Mouse (Mus musculus) adrenal gland, postnatal 36 days (tissue): ENCODE measurements at regions not wholly inside any gene's neighbourhood (a gene's known extent, or its start where the extent isn't known, plus 50 kb on each side); places are given as distances from the start of the nearest gene placed in this dataset.

Source experiments
- DNase-seq, 2 experiments: peaks; one replicate each; pipeline ENCODE4 v3.0.0; 2021; ENCODE audit warnings: mixed read lengths in 1 of 2

GRCm38 (mm10) chr8:29460119-29460518 is 2012.6 kb downstream of the Poteg start:
- peak; percentile 12 to 37 for DNase-seq

GRCm38 (mm10) chr8:29492931-29493330 is 2045.5 kb downstream of the Poteg start:
- no peak for DNase-seq

GRCm38 (mm10) chr8:29527327-29527726 is 2079.9 kb downstream of the Poteg start:
- DNase-seq, result no peak

- DNase-seq, result no peak
Measured at GRCm38 (mm10) chr8:29531565-29531964, 2084.1 kb downstream of the Poteg start.

GRCm38 (mm10) chr8:29538016-29538415 is 2090.5 kb downstream of the Poteg start:
- no peak for DNase-seq

- no peak for DNase-seq
Measured at GRCm38 (mm10) chr8:29539856-29540255, 2092.4 kb downstream of the Poteg start.

GRCm38 (mm10) chr8:29544142-29544541 is 2096.7 kb downstream of the Poteg start:
- no peak for DNase-seq

- no peak for DNase-seq
Measured at GRCm38 (mm10) chr8:29585671-29586070, 2138.2 kb downstream of the Poteg start.

GRCm38 (mm10) chr8:29594129-29594528 is 2146.7 kb downstream of the Poteg start:
- DNase-seq, result no peak

GRCm38 (mm10) chr8:29614098-29614497 is 2166.6 kb downstream of the Poteg start:
- DNase-seq, result no peak

GRCm38 (mm10) chr8:29661616-29662015 is 2214.1 kb downstream of the Poteg start:
- no peak for DNase-seq

- no peak for DNase-seq
Measured at GRCm38 (mm10) chr8:29675870-29676269, 2228.4 kb downstream of the Poteg start.

- no peak for DNase-seq
Measured at GRCm38 (mm10) chr8:29683340-29683739, 2235.9 kb downstream of the Poteg start.

- no peak for DNase-seq
Measured at GRCm38 (mm10) chr8:29686594-29686993, 2239.1 kb downstream of the Poteg start.

- no peak for DNase-seq
Measured at GRCm38 (mm10) chr8:29695698-29696097, 2248.2 kb downstream of the Poteg start.
